Mouse (Mus musculus) liver, postnatal 0 days (tissue): Measurements from ENCODE around the gene Aif1l.

Source experiments
- CTCF ChIP-seq: sonication (generic); IDR thresholded peaks from 2 replicates; pipeline ENCODE4 v1.5.1; 2016; ENCODE audit warnings: antibody characterized with exemption, low read depth
- EP300 ChIP-seq: IDR thresholded peaks from 2 replicates; pipeline ENCODE4 v1.6.1; 2016; ENCODE audit warnings: antibody characterized with exemption, low read depth, mild to moderate bottlenecking

- peak; percentile 79 for TF ChIP-seq CTCF
- no peak for TF ChIP-seq EP300
These were observed 32.3 kb upstream of the Aif1l start for GRCm38 (mm10) chr2:31917636-31918035.
